Mouse (Mus musculus): ENCODE measurements around the gene Rsrp1. TPM values are rescaled to one million over a fixed set of nuclear protein-coding genes. Genes with fewer than 3 reads are reported as not detected.

Rsrp1 gene
- polyA plus RNA-seq, 1 experiment from 2014 or later, result 474 TPM

GRCm38 (mm10) chr4:134913413-134913812 lies 10.0 kb upstream of the Rsrp1 start:
- Histone ChIP-seq H3K4me2 (peak overlapping the region; percentile 70), H3K9me3 (replicated peaks) (no peaks in the 10 kb centered on the region), H3K4me3 (peak overlapping the region; percentile 84), H3K36me3 (ENCODE audit: poor library complexity, severe bottlenecking) (peaks cover 38% of the 10 kb centered on the region), H3K9ac (peak overlapping the region; percentile 23; the same call in 1 of the 2 replicates), H3K27me3 (no peaks in the 10 kb centered on the region), H3K4me1 (peaks cover 19% of the 10 kb centered on the region), H3K27ac (no peak overlapping the region)
- WGBS, result 25% methylated on average over 3 of the region's 3 CpGs
- ATAC-seq, result 0 out of 2 replicates have a peak, but pooled peaks have one; percentile 22

GRCm38 (mm10) chr4:134914122-134914863 lies 9.1 kb upstream of the Rsrp1 start:
- 1% methylated on average over 43 of the region's 43 CpGs for WGBS
- Histone ChIP-seq H3K27ac (peak overlapping the region; percentile 82), H3K4me1 (peaks cover 19% of the 10 kb centered on the region), H3K4me3 (peak overlapping the region; percentile 84), H3K9me3 (replicated peaks) (no peaks in the 10 kb centered on the region), H3K36me3 (ENCODE audit: poor library complexity, severe bottlenecking) (peaks cover 29% of the 10 kb centered on the region), H3K9ac (peak overlapping the region; percentile 87), H3K27me3 (no peaks in the 10 kb centered on the region), H3K4me2 (peak overlapping the region; percentile 70)
- peak; percentile 76 for ATAC-seq

GRCm38 (mm10) chr4:134914864-134915209 lies 8.6 kb upstream of the Rsrp1 start, which contains the start of gene Tmem50a:
TSS of gene Tmem50a (minus strand) at chr4:134915024.
- under 1% methylated on average over 25 of the region's 25 CpGs for WGBS
- H3K9me3 ChIP-seq (replicated peaks), result no peaks in the 10 kb centered on the region
- H3K4me2 ChIP-seq, result peak within 1 kb of the TSS; percentile 70
- no peaks in the 10 kb centered on the region for H3K27me3 ChIP-seq
- H3K9ac ChIP-seq, result peak within 1 kb of the TSS; percentile 87
- peaks cover 19% of the 10 kb centered on the region for H3K4me1 ChIP-seq
- ATAC-seq, result peak; percentile 94
- peak within 1 kb of the TSS; percentile 82 for H3K27ac ChIP-seq
- peaks cover 25% of the 10 kb centered on the region for H3K36me3 ChIP-seq (ENCODE audit: poor library complexity, severe bottlenecking)
- peak within 1 kb of the TSS; percentile 84 for H3K4me3 ChIP-seq

- H3K27me3 ChIP-seq, result no peaks in the 10 kb centered on the region
- H3K27ac ChIP-seq, result no peak overlapping the region
- H3K4me1 ChIP-seq, result peaks cover 19% of the 10 kb centered on the region
- H3K9me3 ChIP-seq (replicated peaks), result no peaks in the 10 kb centered on the region
- ATAC-seq, result peak; percentile 48; the same call in 1 of the 2 replicates
- peak overlapping the region; percentile 70 for H3K4me2 ChIP-seq
- 56% methylated on average over 14 of the region's 14 CpGs for WGBS
- H3K36me3 ChIP-seq (ENCODE audit: poor library complexity, severe bottlenecking), result peaks cover 21% of the 10 kb centered on the region
- H3K4me3 ChIP-seq, result peak overlapping the region; percentile 84
- peak overlapping the region; percentile 87; the same call in 1 of the 2 replicates for H3K9ac ChIP-seq
Measured at GRCm38 (mm10) chr4:134915223-134916050, 8.0 kb upstream of the Rsrp1 start.

- no peak for ATAC-seq
- no peak overlapping the region for H3K27ac ChIP-seq
- WGBS, result 80% methylated on average over 3 of the region's 3 CpGs
Measured at GRCm38 (mm10) chr4:134917194-134917593, 6.2 kb upstream of the Rsrp1 start.

GRCm38 (mm10) chr4:134918381-134918780 lies 5.0 kb upstream of the Rsrp1 start:
- no peak for ATAC-seq
- H3K9me3 ChIP-seq (replicated peaks), result no peaks in the 10 kb centered on the region
- no peaks in the 10 kb centered on the region for H3K36me3 ChIP-seq (ENCODE audit: poor library complexity, severe bottlenecking)
- no peaks in the 10 kb centered on the region for H3K27me3 ChIP-seq
- H3K9ac ChIP-seq, result no peak overlapping the region
- WGBS, result 74% methylated on average over 7 of the region's 7 CpGs
- H3K4me1 ChIP-seq, result peaks cover 18% of the 10 kb centered on the region
- no peak overlapping the region for H3K4me2 ChIP-seq
- no peak overlapping the region for H3K27ac ChIP-seq
- no peak overlapping the region for H3K4me3 ChIP-seq

More at GRCm38 (mm10) chr4:134917194-134917593, 6.2 kb upstream of the Rsrp1 start:
- Histone ChIP-seq H3K9ac (no peak overlapping the region), H3K36me3 (ENCODE audit: poor library complexity, severe bottlenecking) (peaks cover 7% of the 10 kb centered on the region), H3K4me2 (no peak overlapping the region), H3K4me1 (peaks cover 19% of the 10 kb centered on the region), H3K27me3 (no peaks in the 10 kb centered on the region), H3K9me3 (replicated peaks) (no peaks in the 10 kb centered on the region), H3K4me3 (no peak overlapping the region)

- H3K27me3 ChIP-seq, result no peaks in the 10 kb centered on the region
- H3K9ac ChIP-seq, result no peak overlapping the region
- H3K9me3 ChIP-seq (replicated peaks), result no peaks in the 10 kb centered on the region
- H3K4me3 ChIP-seq, result no peak overlapping the region
- no peak overlapping the region for H3K27ac ChIP-seq
- H3K36me3 ChIP-seq (ENCODE audit: poor library complexity, severe bottlenecking), result no peaks in the 10 kb centered on the region; the same call in 1 of the 2 replicates
- 43% methylated on average over 12 of the region's 12 CpGs for WGBS
- H3K4me1 ChIP-seq, result peaks cover 15% of the 10 kb centered on the region
- H3K4me2 ChIP-seq, result no peak overlapping the region
- ATAC-seq, result no peak
Measured at GRCm38 (mm10) chr4:134919733-134920540, 3.5 kb upstream of the Rsrp1 start.

GRCm38 (mm10) chr4:134920631-134921030 lies 2.8 kb upstream of the Rsrp1 start:
- Histone ChIP-seq H3K9ac (no peak overlapping the region), H3K4me3 (no peak overlapping the region), H3K27me3 (no peaks in the 10 kb centered on the region), H3K36me3 (ENCODE audit: poor library complexity, severe bottlenecking) (peaks cover 6% of the 10 kb centered on the region), H3K4me1 (peaks cover 18% of the 10 kb centered on the region), H3K9me3 (replicated peaks) (no peaks in the 10 kb centered on the region), H3K4me2 (no peak overlapping the region), H3K27ac (no peak overlapping the region)
- WGBS, result 97% methylated on average over 6 of the region's 6 CpGs
- ATAC-seq, result no peak

GRCm38 (mm10) chr4:134921703-134922102 lies 1.7 kb upstream of the Rsrp1 start:
- Histone ChIP-seq H3K27ac (no peak overlapping the region), H3K4me3 (no peak overlapping the region), H3K4me1 (peaks cover 26% of the 10 kb centered on the region), H3K27me3 (no peaks in the 10 kb centered on the region), H3K9me3 (replicated peaks) (no peaks in the 10 kb centered on the region), H3K4me2 (no peak overlapping the region), H3K36me3 (ENCODE audit: poor library complexity, severe bottlenecking) (peaks cover 16% of the 10 kb centered on the region), H3K9ac (no peak overlapping the region)
- WGBS, result 97% methylated on average over 4 of the region's 4 CpGs
- no peak for ATAC-seq

GRCm38 (mm10) chr4:134922111-134922924 lies 1.1 kb upstream of the Rsrp1 start:
- ATAC-seq, result no peak; the same call in 1 of the 2 replicates

GRCm38 (mm10) chr4:134922925-134923244 lies 507 bp upstream of the Rsrp1 start:
- peaks cover 28% of the 10 kb centered on the region for H3K36me3 ChIP-seq (ENCODE audit: poor library complexity, severe bottlenecking)
- H3K4me2 ChIP-seq, result peak overlapping the region; percentile 97
- H3K9me3 ChIP-seq (replicated peaks), result no peaks in the 10 kb centered on the region
- H3K27me3 ChIP-seq, result no peaks in the 10 kb centered on the region
- peak overlapping the region; percentile 80 for H3K27ac ChIP-seq
- H3K9ac ChIP-seq, result peak overlapping the region; percentile 72
- peak overlapping the region; percentile 100 for H3K4me3 ChIP-seq
- peak; percentile 54 for ATAC-seq
- WGBS, result 0% methylated on average over 13 of the region's 13 CpGs
- peaks cover 26% of the 10 kb centered on the region for H3K4me1 ChIP-seq

More at GRCm38 (mm10) chr4:134922111-134922924, 1.1 kb upstream of the Rsrp1 start:
- H3K4me1 ChIP-seq, result peaks cover 26% of the 10 kb centered on the region
- WGBS, result 61% methylated on average over 10 of the region's 10 CpGs
- peak overlapping the region; percentile 100 for H3K4me3 ChIP-seq
- peak overlapping the region; percentile 97 for H3K4me2 ChIP-seq
- H3K27me3 ChIP-seq, result no peaks in the 10 kb centered on the region
- H3K9ac ChIP-seq, result peak overlapping the region; percentile 72
- no peaks in the 10 kb centered on the region for H3K9me3 ChIP-seq (replicated peaks)
- H3K36me3 ChIP-seq (ENCODE audit: poor library complexity, severe bottlenecking), result peaks cover 22% of the 10 kb centered on the region
- H3K27ac ChIP-seq, result peak overlapping the region; percentile 80

Measured in forebrain, embryonic 13.5 days (tissue).